Mouse (Mus musculus): ENCODE data around the gene Gm49450. TPM values are rescaled to one million over a fixed set of nuclear protein-coding genes. Genes with fewer than 3 reads are reported as not detected.
"Not testable (repeated sequence)": the region's sequence is repeated elsewhere in the genome, so short reads cannot be mapped to it uniquely, and the experiment has no call there.

Gene Gm49450
- polyA plus RNA-seq, 1 experiment from 2014 or later = not detected

GRCm38 (mm10) chr15:98930017-98930734, 23.2 kb downstream of the Gm49450 start:
- Histone ChIP-seq H3K4me2 (no peak overlapping the region), H3K9ac (no peak overlapping the region), H3K27me3 (no peaks in the 10 kb centered on the region), H3K4me3 (no peak overlapping the region), H3K4me1 (replicated peaks) (peaks cover 25% of the 10 kb centered on the region), H3K27ac (replicated peaks) (no peak overlapping the region), H3K9me3 (no peaks in the 10 kb centered on the region), H3K36me3 (peaks cover 11% of the 10 kb centered on the region)
- ATAC-seq (ENCODE audit: low read depth) = no peak
- WGBS = 58% methylated on average over 8 of the region's 8 CpGs

GRCm38 (mm10) chr15:98928598-98929240, 24.6 kb downstream of the Gm49450 start:
- WGBS = 18% methylated on average over 13 of the region's 13 CpGs
- H3K4me1 ChIP-seq (replicated peaks) = peaks cover 21% of the 10 kb centered on the region
- no peak overlapping the region for H3K4me3 ChIP-seq
- H3K36me3 ChIP-seq = peaks cover 11% of the 10 kb centered on the region
- no peaks in the 10 kb centered on the region for H3K27me3 ChIP-seq
- H3K4me2 ChIP-seq = peak overlapping the region; percentile 26
- no peak overlapping the region for H3K9ac ChIP-seq
- no peaks in the 10 kb centered on the region for H3K9me3 ChIP-seq
- no peak overlapping the region; the same call in 1 of the 2 replicates for H3K27ac ChIP-seq (replicated peaks)
- ATAC-seq (ENCODE audit: low read depth) = peak; percentile 66; the same call in 1 of the 2 replicates

DNA sequence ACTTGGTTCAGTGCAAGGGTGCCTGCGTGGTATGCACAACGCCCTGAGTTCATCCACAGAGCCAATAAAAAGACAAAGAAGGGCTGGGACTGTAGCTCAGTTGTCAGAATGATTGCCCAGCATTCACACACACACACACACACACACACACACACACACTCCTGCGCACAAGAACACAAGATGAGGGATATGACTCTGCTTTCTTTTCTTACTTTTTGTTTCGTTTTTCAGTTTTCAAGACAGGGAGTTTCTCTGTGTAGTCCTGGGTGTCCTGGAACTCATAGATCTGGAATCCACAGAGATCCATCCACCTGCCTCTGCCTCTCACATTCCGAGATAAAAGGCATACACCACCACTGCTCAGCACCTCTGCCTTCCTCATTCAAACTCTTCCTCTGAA, 25.8 kb downstream of the Gm49450 start:
- Histone ChIP-seq H3K9me3 (no peaks in the 10 kb centered on the region), H3K4me1 (replicated peaks) (peaks cover 15% of the 10 kb centered on the region), H3K4me2 (no peak overlapping the region), H3K9ac (no peak overlapping the region), H3K27ac (replicated peaks) (no peak overlapping the region), H3K4me3 (no peak overlapping the region), H3K36me3 (peaks cover 11% of the 10 kb centered on the region), H3K27me3 (no peaks in the 10 kb centered on the region)
- WGBS = 73% methylated on average over 5 of the region's 5 CpGs
- no peak for ATAC-seq (ENCODE audit: low read depth)

DNA sequence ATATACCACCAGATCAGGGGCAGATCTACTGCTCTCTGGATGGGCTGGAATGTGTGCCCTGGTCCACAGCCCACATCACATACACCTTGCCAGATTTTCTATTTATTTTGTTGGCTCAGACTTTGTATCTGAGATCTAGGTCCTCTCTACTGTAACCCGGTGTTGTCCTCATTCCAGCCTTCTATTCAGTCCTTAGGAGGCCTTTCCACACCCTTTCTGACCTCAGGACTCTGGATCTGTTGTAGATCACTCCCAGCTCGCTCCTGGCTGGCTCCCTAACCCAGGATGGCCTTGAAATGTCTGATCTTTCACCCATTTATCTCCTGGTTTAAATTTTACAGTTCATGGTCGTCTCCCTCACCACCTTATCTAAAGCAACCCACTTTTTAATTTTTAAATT, 28.7 kb downstream of the Gm49450 start:
- Histone ChIP-seq H3K27me3 (no peaks in the 10 kb centered on the region), H3K9me3 (no peaks in the 10 kb centered on the region), H3K4me2 (no peak overlapping the region), H3K4me1 (replicated peaks) (peaks cover 7% of the 10 kb centered on the region), H3K9ac (no peak overlapping the region), H3K36me3 (no peaks in the 10 kb centered on the region), H3K27ac (replicated peaks) (no peak overlapping the region), H3K4me3 (no peak overlapping the region)
- 83% methylated on average over 3 of the region's 3 CpGs for WGBS
- ATAC-seq (ENCODE audit: low read depth) = no peak

DNA sequence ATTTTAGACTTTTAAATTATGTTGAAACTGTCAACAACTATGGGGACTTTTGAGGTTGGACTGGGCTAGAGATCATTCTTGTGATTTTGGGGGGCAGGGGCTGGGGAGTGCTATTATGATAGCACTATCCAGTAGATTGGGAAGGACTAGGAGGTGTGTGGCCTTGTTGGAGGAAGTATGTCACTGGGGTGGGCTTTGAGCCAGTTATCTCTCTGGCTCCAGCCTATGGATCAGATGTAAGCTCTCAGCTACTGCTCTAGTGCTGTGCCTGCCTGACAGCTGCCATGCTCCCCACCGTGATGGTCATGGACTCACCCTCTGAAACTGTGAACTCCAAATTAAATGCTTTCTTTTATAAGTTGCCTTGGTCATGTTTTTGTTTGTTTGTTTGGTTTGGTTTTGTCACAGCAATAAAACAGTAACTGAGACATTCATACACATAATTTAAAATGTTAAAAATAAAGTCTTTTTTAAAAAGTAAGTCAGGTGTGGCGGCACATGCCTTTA, 30.3 kb downstream of the Gm49450 start:
- Histone ChIP-seq H3K4me2 (no peak overlapping the region), H3K27ac (replicated peaks) (no peak overlapping the region), H3K27me3 (no peaks in the 10 kb centered on the region), H3K4me1 (replicated peaks) (peaks cover 11% of the 10 kb centered on the region), H3K9ac (no peak overlapping the region), H3K4me3 (no peak overlapping the region), H3K9me3 (no peaks in the 10 kb centered on the region), H3K36me3 (no peaks in the 10 kb centered on the region)
- 87% methylated on average over 2 of the region's 2 CpGs for WGBS
- no peak for ATAC-seq (ENCODE audit: low read depth)

GRCm38 (mm10) chr15:98922581-98922980, 30.8 kb downstream of the Gm49450 start:
- Histone ChIP-seq H3K27me3 (no peaks in the 10 kb centered on the region), H3K4me1 (replicated peaks) (peaks cover 11% of the 10 kb centered on the region), H3K27ac (replicated peaks) (no peak overlapping the region), H3K9me3 (no peaks in the 10 kb centered on the region), H3K4me2 (no peak overlapping the region), H3K36me3 (no peaks in the 10 kb centered on the region), H3K4me3 (no peak overlapping the region), H3K9ac (no peak overlapping the region)
- 66% methylated on average over 3 of the region's 3 CpGs for WGBS
- no peak for ATAC-seq (ENCODE audit: low read depth)

GRCm38 (mm10) chr15:98921510-98921909, 31.8 kb downstream of the Gm49450 start:
- Histone ChIP-seq H3K9ac (no peak overlapping the region), H3K4me1 (replicated peaks) (peaks cover 18% of the 10 kb centered on the region), H3K27me3 (no peaks in the 10 kb centered on the region), H3K27ac (replicated peaks) (no peak overlapping the region), H3K4me2 (no peak overlapping the region), H3K9me3 (no peaks in the 10 kb centered on the region), H3K4me3 (no peak overlapping the region), H3K36me3 (no peaks in the 10 kb centered on the region)
- ATAC-seq (ENCODE audit: low read depth) = no peak
- 79% methylated on average over 5 of the region's 5 CpGs for WGBS

DNA sequence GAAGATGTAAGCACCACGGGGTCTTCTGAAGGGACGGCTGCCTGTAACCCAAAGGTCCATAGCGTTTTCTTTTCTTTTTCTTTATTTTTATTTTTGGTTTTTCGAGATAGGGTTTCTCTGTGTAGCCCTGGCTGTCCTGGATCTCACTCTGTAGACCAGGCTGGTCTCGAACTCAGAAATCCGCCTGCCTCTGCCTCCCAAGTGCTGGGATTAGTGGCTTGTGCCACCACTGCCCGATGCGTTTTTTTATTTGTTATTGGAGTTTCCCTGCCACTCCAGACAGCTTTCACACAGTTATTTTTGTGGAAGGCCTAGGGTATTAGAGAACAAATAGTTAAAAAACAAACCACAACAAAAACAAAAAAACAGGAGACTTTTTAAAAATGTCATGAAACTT, 34.9 kb downstream of the Gm49450 start:
- Histone ChIP-seq H3K4me3 (peak overlapping the region; percentile 84), H3K9ac (peak overlapping the region; percentile 70), H3K4me1 (replicated peaks) (peaks cover 36% of the 10 kb centered on the region), H3K27ac (replicated peaks) (peak overlapping the region; percentile 79), H3K4me2 (peak overlapping the region; percentile 79), H3K36me3 (peaks cover 16% of the 10 kb centered on the region)
- H3K27me3 ChIP-seq; H3K9me3 ChIP-seq; ATAC-seq (ENCODE audit: low read depth): not testable (repeated sequence)
- WGBS = 30% methylated on average over 8 of the region's 8 CpGs

DNA sequence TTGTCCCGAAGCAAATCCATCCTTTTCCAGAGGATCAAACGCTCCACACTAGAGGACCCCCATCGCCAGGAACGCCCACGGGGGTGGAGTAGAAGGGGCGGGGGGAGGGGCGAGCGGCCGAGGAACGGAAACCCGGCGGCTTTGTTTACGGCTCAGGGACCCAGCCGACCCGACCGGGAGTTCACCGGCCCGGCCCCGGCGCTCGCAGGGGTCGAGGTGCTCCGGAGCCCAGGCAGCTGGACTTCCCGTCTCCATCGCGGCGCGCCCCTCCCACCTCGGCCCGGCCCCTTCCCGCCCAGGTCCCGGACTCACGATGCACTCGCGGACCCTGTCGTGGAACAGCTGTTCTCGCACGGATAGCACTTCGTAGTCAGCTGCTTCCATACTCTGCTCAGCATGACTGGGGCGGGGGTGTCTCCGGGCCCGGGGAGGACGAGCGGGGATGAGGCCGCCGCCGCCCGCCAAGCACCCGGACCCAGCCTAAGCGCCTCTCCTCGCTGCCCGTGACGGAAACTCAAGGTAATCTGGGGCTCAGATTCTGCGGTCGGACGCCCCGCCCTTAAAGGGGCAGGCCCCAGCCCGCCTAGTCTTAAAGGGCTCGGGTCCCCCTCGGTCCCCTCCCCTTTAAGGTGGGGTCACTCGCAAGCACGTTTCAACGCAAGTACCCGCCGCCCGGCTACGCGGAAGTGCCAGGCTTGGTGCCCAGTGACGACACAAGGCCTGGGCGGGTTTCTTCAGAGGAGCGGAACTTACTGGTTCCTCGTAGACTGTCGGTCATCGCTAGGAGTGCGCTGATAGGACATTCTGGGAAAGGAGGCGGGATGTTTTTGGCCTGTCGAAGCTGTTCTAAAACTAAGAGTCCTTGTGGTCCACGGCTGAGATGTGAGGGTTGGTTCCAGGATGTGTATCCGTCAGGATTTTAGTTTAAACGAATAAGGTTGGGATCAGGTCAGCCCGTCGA, 35.5 kb downstream of the Gm49450 start, which contains the start of gene Lmbr1l:
Gene Lmbr1l, minus strand, starts transcription at position 694 of the 961 bp plus-strand sequence.
- Histone ChIP-seq H3K4me2 (peak within 1 kb of the TSS; percentile 79), H3K27ac (replicated peaks) (peak within 1 kb of the TSS; percentile 95), H3K36me3 (peaks cover 23% of the 10 kb centered on the region), H3K27me3 (no peaks in the 10 kb centered on the region), H3K4me3 (peak within 1 kb of the TSS; percentile 84), H3K4me1 (replicated peaks) (peaks cover 36% of the 10 kb centered on the region), H3K9ac (peak within 1 kb of the TSS; percentile 92), H3K9me3 (no peaks in the 10 kb centered on the region)
- peak; percentile 99 for ATAC-seq (ENCODE audit: low read depth)
- WGBS = under 1% methylated on average over 82 of the region's 82 CpGs

DNA sequence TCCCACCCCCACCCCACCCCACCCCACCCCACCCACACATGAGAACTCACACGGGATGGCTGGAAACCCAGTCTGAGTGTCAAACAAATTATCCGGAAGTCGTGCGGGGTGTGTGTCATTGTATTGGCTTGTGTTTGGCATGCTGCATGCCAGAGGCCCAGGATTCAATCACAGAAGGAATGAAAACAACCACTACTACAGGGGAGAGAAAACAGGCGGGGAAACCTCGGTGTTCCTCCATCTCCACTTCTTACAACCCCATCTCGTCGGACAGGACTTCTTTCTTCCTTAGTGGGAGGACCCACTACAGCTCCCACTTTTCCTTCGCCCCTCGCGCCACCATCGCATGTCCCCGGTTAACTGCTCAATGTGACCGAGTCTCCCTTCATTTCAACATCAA, 36.3 kb downstream of the Gm49450 start:
- Histone ChIP-seq H3K9ac (peak overlapping the region; percentile 92), H3K4me2 (peak overlapping the region; percentile 79), H3K27ac (replicated peaks) (peak overlapping the region; percentile 95), H3K27me3 (no peaks in the 10 kb centered on the region), H3K4me1 (replicated peaks) (peaks cover 36% of the 10 kb centered on the region), H3K9me3 (no peaks in the 10 kb centered on the region), H3K4me3 (peak overlapping the region; percentile 84), H3K36me3 (peaks cover 30% of the 10 kb centered on the region)
- ATAC-seq (ENCODE audit: low read depth) = no peak; the same call in 1 of the 2 replicates
- 1% methylated on average over 14 of the region's 14 CpGs for WGBS

GRCm38 (mm10) chr15:98916016-98916415, 37.3 kb downstream of the Gm49450 start:
- peaks cover 36% of the 10 kb centered on the region for H3K4me1 ChIP-seq (replicated peaks)
- ATAC-seq (ENCODE audit: low read depth) = no peak
- H3K36me3 ChIP-seq = peaks cover 41% of the 10 kb centered on the region
- H3K4me3 ChIP-seq = peak overlapping the region; percentile 84
- H3K9me3 ChIP-seq = no peaks in the 10 kb centered on the region
- H3K4me2 ChIP-seq = peak overlapping the region; percentile 79
- no peaks in the 10 kb centered on the region for H3K27me3 ChIP-seq
- H3K27ac ChIP-seq (replicated peaks) = no peak overlapping the region
- 92% methylated on average over 4 of the region's 4 CpGs for WGBS
- peak overlapping the region; percentile 92 for H3K9ac ChIP-seq
